Mouse (Mus musculus) erythroblast, embryonic 14.5 days (primary cell): ENCODE measurements around the gene Olfr1124.

Experiments
- GATA1 ChIP-seq: IDR thresholded peaks from 2 replicates; pipeline ENCODE4 v1.6.1; 2012; ENCODE audit warnings: low read length, inconsistent platforms, mixed read lengths
- TAL1 ChIP-seq: IDR thresholded peaks from 3 replicates; pipeline ENCODE4 v1.6.1; 2012; ENCODE audit warnings: low read length, inconsistent platforms, mixed read lengths

DNA sequence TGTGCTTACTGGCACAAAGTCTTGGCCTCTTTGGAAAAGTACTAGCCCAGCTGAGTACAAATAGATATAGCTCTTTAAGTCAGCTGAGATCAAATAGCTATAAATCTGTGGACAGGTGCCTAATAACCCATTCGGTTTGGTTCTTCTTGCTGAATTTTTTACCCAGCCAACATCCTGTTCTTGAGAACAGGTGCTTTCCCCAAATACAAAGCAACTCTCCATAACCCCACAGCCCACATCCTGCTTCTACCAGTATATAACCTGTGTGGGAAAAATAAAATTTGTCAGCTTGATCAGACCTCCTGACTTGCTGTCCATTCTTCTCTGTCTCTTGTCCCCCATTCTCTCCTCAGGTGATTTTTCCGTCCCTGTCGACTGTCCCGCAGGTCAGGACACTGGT is 31.7 kb downstream of the Olfr1124 start:
- TF ChIP-seq TAL1 (no peak), GATA1 (no peak)
